7 mouse cellular contexts compared by ENCODE assay signal in the genomic region with DNA sequence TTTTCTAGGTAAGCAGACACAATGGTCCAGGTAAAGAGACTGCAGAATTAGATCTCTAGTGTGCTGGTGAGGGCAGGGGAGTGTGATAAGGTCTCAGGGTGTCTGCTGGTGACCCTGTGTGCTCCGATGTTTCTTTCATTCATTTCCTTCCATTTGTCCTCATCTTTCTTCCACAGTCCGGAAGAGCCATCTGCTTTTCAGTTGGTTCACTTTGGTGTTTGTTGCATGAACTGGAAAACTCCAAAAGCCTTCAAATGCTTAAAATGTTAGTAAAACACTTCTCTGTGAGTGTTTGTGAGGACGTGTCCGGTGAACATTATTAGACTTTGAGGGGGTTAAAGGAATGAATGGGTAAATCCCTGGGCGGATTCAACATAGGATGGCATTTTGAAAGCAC. TPM values are rescaled to one million over a fixed set of nuclear protein-coding genes. Genes with fewer than 3 reads are reported as not detected.
DNase-seq lines count a peak whose midpoint lies in the region; ATAC-seq and TF ChIP-seq lines count a peak whose summit lies in the region.

No protein-coding gene starts in this region.

- H3K27me3 ChIP-seq in limb, embryonic 13.5 days, result no peaks in the 10 kb centered on the region
- no peaks in the 10 kb centered on the region for H3K27me3 ChIP-seq in stomach, embryonic 15.5 days (replicated peaks)

- 40% methylated on average over 5 of the region's 5 CpGs for WGBS in limb, embryonic 13.5 days
- WGBS in stomach, embryonic 15.5 days, result 33% methylated on average over 5 of the region's 5 CpGs

- peak; percentile 38 for DNase-seq in retina, embryonic 14.5 days (ENCODE audit: low spot score)
- DNase-seq in retina, postnatal 1 day, result no peak
- no peak for DNase-seq in adrenal gland, postnatal 14 days
- no peak for DNase-seq in gastrocnemius, adult 8-10 months (ENCODE audit: low spot score in 2 of 2)

- no peak for ATAC-seq in limb, embryonic 13.5 days (ENCODE audit: low FRiP score, low read depth)
- ATAC-seq in stomach, embryonic 15.5 days (ENCODE audit: insufficient read depth, low FRiP score, low read depth), result no peak

- no peaks in the 10 kb centered on the region for H3K4me1 ChIP-seq in embryonic fibroblast, embryonic 13.5 days (ENCODE audit: control insufficient read depth, insufficient read depth, low read length)
- H3K4me1 ChIP-seq in limb, embryonic 13.5 days, result 0 out of 2 replicates have a peak, but pooled peaks cover 3% of the 10 kb centered on the region
- H3K4me1 ChIP-seq in stomach, embryonic 15.5 days, result no peaks in the 10 kb centered on the region; the same call in 1 of the 2 replicates

- no peak overlapping the region for H3K27ac ChIP-seq in embryonic fibroblast, embryonic 13.5 days (ENCODE audit: insufficient read depth, low read length)
- H3K27ac ChIP-seq in limb, embryonic 13.5 days, result no peak overlapping the region
- peak overlapping the region; percentile 35; the same call in 1 of the 2 replicates for H3K27ac ChIP-seq in stomach, embryonic 15.5 days

- peak overlapping the region; percentile 67 for H3K4me3 ChIP-seq in embryonic fibroblast, embryonic 13.5 days (ENCODE audit: insufficient read depth, low read length)
- peak overlapping the region; percentile 61 for H3K4me3 ChIP-seq in limb, embryonic 13.5 days
- H3K4me3 ChIP-seq in stomach, embryonic 15.5 days (replicated peaks), result peak overlapping the region; percentile 67

- no peak for TF ChIP-seq POLR2A in embryonic fibroblast, embryonic 13.5 days (IDR thresholded peaks at IDR 0.05; ENCODE audit: low read depth, low read length)

- H3K4me2 ChIP-seq in limb, embryonic 13.5 days (replicated peaks), result peak overlapping the region; percentile 57
- peak overlapping the region; percentile 50 for H3K4me2 ChIP-seq in stomach, embryonic 15.5 days

- H3K36me3 ChIP-seq in limb, embryonic 13.5 days, result no peaks in the 10 kb centered on the region
- H3K36me3 ChIP-seq in stomach, embryonic 15.5 days, result no peaks in the 10 kb centered on the region

- 0 out of 2 replicates have a peak overlapping the region, but pooled peaks have one; percentile 43 for H3K9ac ChIP-seq in limb, embryonic 13.5 days
- no peak overlapping the region for H3K9ac ChIP-seq in stomach, embryonic 15.5 days

- no peak for TF ChIP-seq CTCF in embryonic fibroblast, embryonic 13.5 days (IDR thresholded peaks at IDR 0.05; ENCODE audit: borderline replicate concordance, insufficient read depth, low read length)

- H3K9me3 ChIP-seq in limb, embryonic 13.5 days, result no peaks in the 10 kb centered on the region
- H3K9me3 ChIP-seq in stomach, embryonic 15.5 days, result no peaks in the 10 kb centered on the region

RNA-seq across cellular contexts. Expression of a gene that starts 27.9 kb away (rescaled TPM):
- not detected in 2 replicates for polyA plus RNA-seq in embryonic fibroblast, embryonic 13.5 days (2011; ENCODE audit: insufficient read length, low read depth, missing spikeins)
- 0.15 TPM in 1 of 2 replicates, not detected in the other for polyA plus RNA-seq in limb, embryonic 13.5 days (2015; fragmentation: Nextera tagmentation; extraction: Ambion mirVana)
- polyA plus RNA-seq in stomach, embryonic 15.5 days (2015; fragmentation: Nextera tagmentation; extraction: Ambion mirVana), result 0.12 and 0.23 TPM in 2 replicates
- 0.30 and 0.68 TPM in 2 replicates for total RNA-seq in adrenal gland, postnatal 14 days (2021)
- total RNA-seq in gastrocnemius, adult 8-10 months (2022), result not detected

RNA-seq across cellular contexts. Expression of a gene that starts 38.3 kb away (rescaled TPM):
- polyA plus RNA-seq in embryonic fibroblast, embryonic 13.5 days (2011; ENCODE audit: insufficient read length, low read depth, missing spikeins), result not detected in 2 replicates
- not detected in 2 replicates for polyA plus RNA-seq in limb, embryonic 13.5 days (2015; fragmentation: Nextera tagmentation; extraction: Ambion mirVana)
- polyA plus RNA-seq in stomach, embryonic 15.5 days (2015; fragmentation: Nextera tagmentation; extraction: Ambion mirVana), result not detected in 2 replicates
- total RNA-seq in adrenal gland, postnatal 14 days (2021), result not detected in 2 replicates
- not detected for total RNA-seq in gastrocnemius, adult 8-10 months (2022)
